Mouse (Mus musculus) right cerebral cortex, postnatal 36 days (tissue): ENCODE data around the gene Nlrp6.
"Not testable (repeated sequence)": the region's sequence is repeated elsewhere in the genome, so short reads cannot be mapped to it uniquely, and the experiment has no call there.

Experiments
- DNase-seq, 2 experiments: peaks; one replicate each; pipeline ENCODE4 v3.0.0; 2022; ENCODE audit warnings: low spot score in 2 of 2, mixed read lengths in 1 of 2

The Nlrp6 gene

DNA sequence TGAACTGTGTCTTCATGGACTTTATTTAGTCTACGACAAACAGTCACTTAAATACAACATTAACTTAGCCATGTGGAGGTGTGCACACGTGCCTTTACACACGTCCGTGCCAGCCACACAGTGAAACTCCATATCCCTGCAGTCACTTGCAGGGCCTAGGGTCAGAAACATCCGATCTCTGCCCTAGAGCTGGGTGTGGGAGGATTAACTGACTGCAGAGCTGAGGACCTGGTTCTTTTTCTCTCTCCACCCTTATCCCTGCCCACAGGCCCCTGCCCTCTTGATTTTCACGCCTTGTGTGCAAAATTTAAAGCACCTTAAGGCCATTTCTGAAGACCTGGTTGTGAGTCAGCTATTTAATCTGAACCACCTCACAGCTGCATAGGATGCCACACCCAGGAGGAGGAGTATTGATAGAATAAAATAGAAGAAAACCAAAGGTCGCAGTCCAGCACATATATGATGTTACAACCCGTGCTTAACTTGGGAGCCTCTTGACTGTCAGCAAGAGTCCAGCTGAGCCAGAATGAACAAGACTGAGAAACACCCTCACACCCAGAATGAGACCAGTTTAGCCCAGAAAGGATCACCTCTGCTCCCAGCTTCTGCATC, at the start of gene Nlrp6:
TSS of gene Nlrp6 (plus strand) at position 485 of the 612 bp plus-strand sequence.
- no peak for DNase-seq

DNA sequence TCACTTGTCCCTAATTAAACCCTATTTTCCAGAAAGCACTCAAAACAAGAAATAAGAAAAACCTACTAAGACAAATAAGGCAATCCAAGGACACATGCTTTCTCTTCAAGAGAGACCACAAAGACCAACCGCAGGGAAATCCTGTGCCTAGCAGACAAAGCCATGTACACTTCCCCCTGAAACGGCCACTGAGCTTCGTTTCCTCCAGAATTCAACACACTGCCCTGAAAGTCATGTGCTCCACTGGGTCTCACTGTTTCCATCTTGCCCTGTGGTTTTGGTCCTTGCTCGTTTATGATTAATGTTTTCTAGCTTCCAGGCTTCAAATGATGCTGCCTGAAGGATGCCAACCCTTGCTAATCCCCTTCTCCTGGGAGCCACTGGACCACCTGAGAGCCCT, 46.5 kb upstream of the Nlrp6 start:
- DNase-seq = no peak

- no peak for DNase-seq
These were observed 43.3 kb upstream of the Nlrp6 start for GRCm38 (mm10) chr7:140877364-140877763.

GRCm38 (mm10) chr7:140879355-140879754, 41.3 kb upstream of the Nlrp6 start:
- no peak for DNase-seq

GRCm38 (mm10) chr7:140880419-140880818, 40.3 kb upstream of the Nlrp6 start:
- DNase-seq = no peak

DNA sequence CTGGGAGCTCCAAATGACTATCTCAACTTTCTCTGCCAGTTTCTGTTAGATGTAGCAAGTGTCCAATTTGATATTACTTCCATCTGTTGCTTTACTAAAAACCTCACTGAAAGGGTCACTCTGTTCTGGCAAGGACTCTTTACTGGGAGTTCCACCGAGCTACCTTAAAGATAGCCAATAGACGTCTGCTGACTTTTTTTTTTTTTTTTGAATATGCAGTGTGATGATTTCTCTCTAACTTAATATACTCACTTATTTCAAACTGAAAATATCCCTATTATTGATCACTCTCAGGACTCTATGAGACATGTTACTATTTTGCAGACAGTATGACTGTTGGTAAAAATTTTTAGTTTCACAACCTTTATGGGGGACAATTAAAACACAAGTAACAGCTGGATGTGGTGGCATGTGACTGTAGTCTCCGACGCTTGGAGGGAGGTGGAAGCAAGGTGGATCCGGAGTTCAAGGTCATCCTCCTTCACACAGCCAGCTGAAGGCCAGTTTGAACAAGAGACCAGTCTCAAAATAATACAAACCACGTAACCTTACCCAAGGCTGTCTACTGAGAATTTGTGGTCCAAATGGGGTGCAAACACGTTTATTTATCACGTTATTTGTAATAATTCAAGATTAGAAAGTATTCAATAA, 39.7 kb upstream of the Nlrp6 start:
- DNase-seq = no peak

GRCm38 (mm10) chr7:140881696-140882468, 38.8 kb upstream of the Nlrp6 start, which contains the start of the genes Psmd13 and Sirt3:
TSS of gene Psmd13 (plus strand) at chr7:140881968.
TSS of gene Sirt3 (minus strand) at chr7:140882309.
- DNase-seq = peak; percentile 91 to 94

DNA sequence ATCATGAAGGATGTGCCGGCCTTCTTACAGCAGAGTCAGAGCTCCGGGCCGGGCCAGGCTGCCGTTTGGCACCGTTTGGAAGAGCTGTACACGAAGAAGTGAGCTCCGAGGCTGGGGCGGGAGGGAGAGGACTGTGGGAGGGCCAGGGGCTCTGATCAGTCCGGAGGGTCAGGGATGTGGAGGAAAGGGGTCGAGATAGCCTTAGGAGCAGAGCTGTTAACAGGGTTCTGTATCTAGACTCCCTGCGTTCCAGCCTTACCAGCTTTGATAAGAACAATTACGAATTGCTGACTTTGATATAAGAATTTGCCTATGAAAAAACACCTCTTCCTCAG, 38.3 kb upstream of the Nlrp6 start:
- DNase-seq = no peak

GRCm38 (mm10) chr7:140890636-140891035, 30.1 kb upstream of the Nlrp6 start:
- not testable (repeated sequence) for DNase-seq

GRCm38 (mm10) chr7:140894031-140894430, 26.7 kb upstream of the Nlrp6 start:
- DNase-seq = no peak

GRCm38 (mm10) chr7:140894611-140895010, 26.1 kb upstream of the Nlrp6 start:
- no peak for DNase-seq

DNA sequence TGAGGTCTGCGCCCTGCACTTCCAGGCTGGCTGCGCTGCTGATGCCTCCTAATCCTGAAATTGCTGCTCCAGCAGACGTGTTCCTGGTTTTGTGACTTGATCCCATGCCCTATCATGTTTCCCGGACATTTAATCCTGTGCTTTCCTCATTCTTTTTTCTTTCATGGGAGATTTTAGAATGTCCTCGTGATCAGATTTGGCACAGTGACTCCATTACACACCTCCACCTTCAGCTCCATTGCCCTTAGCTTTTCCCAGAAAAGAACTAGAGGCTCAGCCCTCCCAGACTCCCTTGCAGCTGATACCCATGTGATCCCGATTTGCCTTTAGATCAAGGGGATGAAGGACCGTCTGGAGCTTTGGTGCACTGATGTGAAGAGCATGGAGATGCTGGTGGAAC, 22.8 kb upstream of the Nlrp6 start:
- DNase-seq = no peak

DNA sequence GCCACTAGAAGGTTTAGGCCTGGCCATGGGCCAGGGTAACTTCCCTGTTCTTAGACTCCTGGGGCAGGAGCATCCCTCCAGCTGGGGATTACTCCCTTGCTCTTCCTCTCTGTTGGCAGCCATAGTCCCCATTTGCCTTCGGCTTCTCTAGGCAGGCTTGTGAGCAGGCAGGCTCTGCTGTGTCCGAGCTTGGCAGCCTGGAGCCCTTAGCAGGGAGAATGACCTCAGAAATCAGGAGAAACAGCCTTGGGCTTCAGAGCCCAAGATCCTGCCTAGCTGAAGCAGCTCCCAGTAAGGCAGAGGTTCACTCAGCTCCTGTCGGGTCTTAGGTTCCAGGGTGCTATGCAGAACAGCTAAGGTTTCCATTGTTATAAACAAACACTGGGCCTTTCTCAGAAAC, 21.6 kb upstream of the Nlrp6 start:
- no peak for DNase-seq

DNA sequence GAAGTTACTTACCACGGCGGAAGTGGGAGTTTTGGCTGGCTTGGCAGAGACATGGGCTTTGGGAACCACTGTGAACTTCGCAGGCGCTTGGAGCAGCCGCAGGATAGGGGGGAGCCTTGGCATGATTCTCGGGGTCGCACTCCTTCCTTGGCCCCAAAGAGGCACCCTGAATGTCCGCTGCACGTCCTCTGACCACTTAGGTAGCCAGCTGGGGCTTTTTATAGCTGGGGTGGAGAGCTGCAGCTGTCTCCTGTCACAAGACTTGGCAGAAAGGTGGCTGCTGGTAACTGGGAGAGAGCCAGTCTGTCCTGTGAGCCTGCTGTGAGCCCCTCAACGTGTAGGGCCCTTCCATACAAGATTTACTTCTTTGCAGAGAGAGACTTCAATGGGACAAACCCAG, 20.5 kb upstream of the Nlrp6 start, which contains the start of gene Cox8b:
TSS of gene Cox8b (minus strand) at position 227 of the 400 bp plus-strand sequence.
- no peak for DNase-seq

DNA sequence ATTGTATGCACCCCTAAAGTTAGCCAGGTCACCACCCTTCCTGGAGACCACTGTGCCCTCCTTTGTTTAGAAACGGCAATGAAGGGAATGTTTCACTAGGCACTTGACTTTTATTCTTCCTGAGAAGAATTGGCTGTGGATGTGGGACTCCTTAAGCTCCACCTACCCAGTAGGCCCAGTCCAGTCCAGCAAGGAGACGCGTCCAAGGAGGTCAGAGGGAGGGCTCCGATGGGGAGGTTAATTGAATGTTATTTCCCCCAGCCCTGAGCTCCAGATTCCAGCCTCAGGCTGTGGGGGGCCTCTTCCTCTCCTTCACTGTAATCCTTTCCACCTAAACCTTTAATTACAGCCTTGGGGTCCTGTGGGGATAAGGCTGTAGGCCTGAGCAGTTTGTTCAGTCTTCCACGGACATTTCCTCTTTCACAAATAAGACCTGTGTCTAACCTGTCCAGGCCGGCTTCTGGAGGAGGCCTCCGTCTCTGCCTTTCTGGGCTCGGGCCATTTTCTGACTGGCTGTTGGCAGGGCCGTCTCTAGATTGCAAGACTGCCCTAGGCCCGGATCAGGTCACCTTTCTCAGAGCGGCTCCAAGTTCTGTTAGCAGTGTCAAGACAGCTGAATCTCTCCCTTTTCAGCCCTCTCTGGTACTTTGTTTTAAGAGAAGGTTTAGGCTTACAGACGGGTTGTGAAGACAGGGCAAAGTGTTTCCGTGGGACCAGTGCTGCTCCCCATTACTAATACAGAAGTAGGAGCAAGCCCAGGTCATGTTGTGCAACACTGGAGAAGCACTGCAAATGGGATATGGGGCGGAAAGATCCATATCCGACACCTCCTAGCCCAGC, 18.4 kb upstream of the Nlrp6 start:
- DNase-seq = no peak

- peak in 1 of 2 experiments; percentile 41 for DNase-seq
These were observed 17.5 kb upstream of the Nlrp6 start for GRCm38 (mm10) chr7:140903212-140903611.

- DNase-seq = no peak
These were observed 15.0 kb upstream of the Nlrp6 start for GRCm38 (mm10) chr7:140905642-140906081.

DNA sequence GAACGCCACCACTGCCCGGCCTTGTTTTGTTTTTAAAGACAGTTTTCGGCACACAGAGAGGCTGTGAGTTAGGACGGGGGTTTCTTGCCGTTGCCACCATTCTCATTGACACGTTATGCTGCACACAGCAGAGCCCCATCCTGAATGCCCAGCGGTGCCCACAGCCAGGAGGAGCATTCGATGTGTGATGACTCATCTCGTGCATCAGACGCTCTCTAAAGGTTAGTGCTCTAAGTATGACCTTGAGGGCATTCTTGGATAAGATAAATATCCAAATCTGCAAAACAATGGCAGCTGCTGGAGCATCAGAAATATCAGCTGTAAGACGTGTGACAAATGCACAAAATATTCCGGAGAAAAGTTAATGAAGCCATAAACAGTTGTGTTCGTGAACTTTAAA, 13.6 kb upstream of the Nlrp6 start:
- DNase-seq = no peak

GRCm38 (mm10) chr7:140907697-140908096, 13.0 kb upstream of the Nlrp6 start:
- DNase-seq = no peak

DNA sequence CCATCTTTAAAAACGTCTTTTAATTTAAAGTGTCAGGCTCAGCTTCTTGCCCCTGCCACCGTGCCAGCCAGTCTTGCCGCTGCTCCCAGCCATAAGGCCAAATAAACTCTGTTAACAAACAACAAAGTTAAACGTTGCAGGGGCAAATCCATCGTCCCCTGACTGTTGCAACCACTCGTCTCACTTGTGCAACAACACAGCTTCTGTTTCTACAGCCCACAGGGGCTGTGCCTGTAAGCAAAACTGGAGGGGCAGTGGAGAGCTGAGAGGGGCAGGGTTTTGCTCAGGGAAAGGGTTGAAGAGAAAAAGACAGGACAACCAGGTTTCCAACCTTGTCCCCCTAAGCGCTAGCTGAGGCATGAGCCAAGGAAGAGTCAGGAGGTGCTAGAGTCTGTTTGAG, 12.5 kb upstream of the Nlrp6 start:
- DNase-seq = no peak

- peak; percentile 27 to 48 for DNase-seq
These were observed 12.0 kb upstream of the Nlrp6 start for GRCm38 (mm10) chr7:140908634-140909107.

- peak; percentile 28 to 44 for DNase-seq
These were observed 8.4 kb upstream of the Nlrp6 start for GRCm38 (mm10) chr7:140912293-140912692.
